Mouse (Mus musculus) ovary, postnatal 14 days (tissue): Measurements from ENCODE around the gene Gm38392.

Source experiments
- DNase-seq: peaks from one replicate; pipeline ENCODE4 v3.0.0; 2022; ENCODE audit warnings: low spot score

The Gm38392 gene

DNA sequence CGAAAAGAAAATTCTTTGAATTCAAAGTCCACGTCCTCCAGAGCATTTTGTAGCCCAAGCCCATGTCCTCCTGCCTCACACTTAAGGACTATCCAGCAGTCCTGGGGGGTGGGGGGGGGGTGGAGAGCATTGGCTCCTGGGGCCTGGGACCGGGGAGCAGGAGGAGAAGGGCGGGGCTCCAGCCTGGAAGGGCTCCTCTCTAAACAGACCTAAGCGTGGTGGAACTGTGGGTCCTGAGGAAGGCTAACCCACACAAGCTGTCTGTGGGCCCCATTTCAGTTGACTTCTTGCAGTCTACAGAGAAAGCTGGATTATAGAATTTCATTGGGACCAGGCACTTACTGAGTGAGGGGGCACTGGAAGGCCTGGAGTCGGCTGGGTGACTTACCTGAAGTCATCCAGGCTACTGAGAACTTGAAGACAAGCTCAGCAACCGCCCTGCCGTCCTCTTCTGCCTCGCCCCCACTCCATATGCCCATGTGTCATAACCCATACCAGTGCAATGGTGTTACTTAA, 88.4 kb downstream of the Gm38392 start:
- no peak for DNase-seq

DNA sequence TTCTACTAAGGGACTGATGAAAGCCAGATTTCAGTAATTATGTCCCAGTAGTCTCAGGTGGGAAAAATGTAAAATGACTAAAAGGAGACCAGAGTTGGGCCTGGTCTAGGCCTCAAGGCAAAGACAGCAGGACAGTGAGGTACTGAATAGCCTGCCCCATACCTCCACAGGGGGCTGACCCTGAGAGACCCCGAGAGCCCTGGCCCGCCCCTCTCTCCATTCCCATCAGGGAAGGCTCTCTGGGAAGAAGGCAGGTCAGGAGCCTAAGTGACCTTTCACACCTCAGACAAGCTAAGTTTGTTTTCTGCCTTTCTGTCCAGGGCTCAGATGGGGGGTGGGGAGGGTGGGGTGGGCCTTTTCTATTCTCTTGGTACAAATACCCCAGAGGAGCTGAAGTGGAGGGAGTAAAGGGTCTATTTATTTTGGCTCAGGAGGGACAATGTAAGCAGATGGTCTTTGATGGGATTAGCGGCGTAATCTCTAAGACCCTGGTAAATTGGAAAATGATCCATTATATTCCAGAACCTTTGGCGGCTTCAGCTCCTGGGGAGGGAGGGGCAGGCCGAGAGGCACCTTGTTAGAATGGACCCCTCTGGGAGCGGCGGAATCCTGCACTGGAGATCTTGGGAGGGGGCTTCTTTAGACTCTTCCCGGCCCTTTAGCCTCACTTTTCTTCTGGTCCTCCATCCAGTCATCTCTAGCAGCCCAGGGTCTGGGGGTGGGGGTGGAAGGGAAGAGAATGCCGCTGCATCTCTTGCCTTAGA, 89.1 kb downstream of the Gm38392 start:
- DNase-seq: no peak
